Comparison of ENCODE assay signal across 9 mouse cellular contexts in genomic region chr10:43439492-43439941, GRCm38 (mm10). TPM values are rescaled to one million over a fixed set of nuclear protein-coding genes. Genes with fewer than 3 reads are reported as not detected.
DNase-seq lines count a peak whose midpoint lies in the region; ATAC-seq and TF ChIP-seq lines count a peak whose summit lies in the region.
"Had no signal": no experiment of that assay in that cellular context is flagged by ENCODE, and none has a peak within 500 bp of the region (broad histone marks: within the 10 kb centered on the region; RNA-seq: fewer than 3 reads in every experiment).

No protein-coding gene starts in this region.

- no peaks in the 10 kb centered on the region for H3K4me1 ChIP-seq in lung, adult 2 months (ENCODE audit: control insufficient read depth, insufficient read depth, low read length)

- no peak for TF ChIP-seq POLR2A in lung, adult 2 months (IDR thresholded peaks at IDR 0.05; ENCODE audit: borderline replicate concordance, extremely low read depth, low read depth, low read length)

- no peak for TF ChIP-seq CTCF in lung, adult 2 months (IDR thresholded peaks at IDR 0.05; ENCODE audit: insufficient read depth, low read length)

- ATAC-seq in megakaryocyte progenitor cell, adult 5-6 weeks (replicated peaks; ENCODE audit: poor library complexity): no peak

- peak; percentile 20 to 30 for DNase-seq in lung, adult 18-20 months
- DNase-seq in lung, adult 2 months: no peak
- peak; percentile 81 for DNase-seq in forelimb bud, embryonic 11.5 days (ENCODE audit: low read depth, low spot score)
- DNase-seq in lung, postnatal 10 days: peak; percentile 14
- no peak for DNase-seq in thymus, postnatal 36 days
- no peak for DNase-seq in ovary, postnatal 36 days (ENCODE audit: low spot score)
- no peak for DNase-seq in spleen, adult 18-20 months
- DNase-seq: heart, adult 18-20 months had no signal

- 60% methylated on average over 7 of the region's 7 CpGs for WGBS in lung, adult 2 months

- no peak overlapping the region for H3K4me3 ChIP-seq in lung, adult 2 months (replicated peaks; ENCODE audit: extremely low read depth, low read depth, low read length)

RNA-seq across cellular contexts. Expression of gene Bend3, which starts 39.1 kb away (rescaled TPM):
- polyA plus RNA-seq in lung, adult 2 months (2012; rRNA removed): 3.1 and 4.0 TPM in 2 replicates
- total RNA-seq in megakaryocyte progenitor cell, adult 5-6 weeks (2015): 9.4 and 10.6 TPM in 2 replicates
- 4.6 and 5.5 TPM in 2 replicates for total RNA-seq in megakaryocyte progenitor cell, adult 5-6 weeks (2017)

Comparison
In these comparisons a context has a peak if more than half of its experiments do, and no peak if none do; other contexts are left out.
1. DNase-seq: peak in lung, adult 18-20 months (2 of 2), forelimb bud, embryonic 11.5 days (single experiment) and lung, postnatal 10 days (single experiment); none in lung, adult 2 months (single experiment), thymus, postnatal 36 days (0 of 2), ovary, postnatal 36 days (single experiment) and spleen, adult 18-20 months (0 of 2).